Mouse (Mus musculus) heart, embryonic 12.5 days (tissue): ENCODE results near the gene Dvl2. TPM values are rescaled to one million over a fixed set of nuclear protein-coding genes. Genes with fewer than 3 reads are reported as not detected.
"Not testable (repeated sequence)": the region's sequence is repeated elsewhere in the genome, so short reads cannot be mapped to it uniquely, and the experiment has no call there.

Source experiments
- ATAC-seq: fragments of 200-750 bp; cut with Nextera tagmentation; 2 replicates; pipeline ENCODE4 v1.8.0; 2017; ENCODE audit warnings: moderate TSS enrichment, moderate library complexity; ENCODE audit not compliant: insufficient number of reproducible peaks, low FRiP score
- H3K27ac ChIP-seq: fragments of 300-500 bp; sonication (generic); 2 replicates; pipeline ENCODE4 v1.5.1; 2016; ENCODE audit warnings: mild to moderate bottlenecking, moderate library complexity; ENCODE audit not compliant: poor library complexity, severe bottlenecking
- H3K27me3 ChIP-seq: fragments of 300-500 bp; sonication (generic); replicated peaks from 2 replicates; pipeline ENCODE4 v1.6.1; 2016; ENCODE audit warnings: mild to moderate bottlenecking, moderate library complexity
- H3K36me3 ChIP-seq: fragments of 300-500 bp; sonication (generic); 2 replicates; pipeline ENCODE4 v1.6.1; 2016; ENCODE audit warnings: mild to moderate bottlenecking, moderate library complexity
- H3K4me1 ChIP-seq: fragments of 300-500 bp; sonication (generic); replicated peaks from 2 replicates; pipeline ENCODE4 v1.6.1; 2016; ENCODE audit warnings: mild to moderate bottlenecking
- H3K4me2 ChIP-seq: fragments of 300-500 bp; sonication (generic); 2 replicates; pipeline ENCODE4 v1.6.1; 2016; ENCODE audit warnings: mild to moderate bottlenecking, moderate library complexity
- H3K4me3 ChIP-seq: fragments of 300-500 bp; sonication (generic); 2 replicates; pipeline ENCODE4 v1.5.1; 2016; ENCODE audit warnings: mild to moderate bottlenecking
- H3K9ac ChIP-seq: fragments of 300-500 bp; sonication (generic); 2 replicates; pipeline ENCODE4 v1.6.1; 2016; ENCODE audit warnings: mild to moderate bottlenecking, moderate library complexity
- H3K9me3 ChIP-seq: fragments of 300-500 bp; sonication (generic); replicated peaks from 2 replicates; pipeline ENCODE4 v1.6.1; 2016; ENCODE audit warnings: mild to moderate bottlenecking, moderate library complexity
- WGBS: fragments of 180-500 bp; shearing (Covaris S2); methylation state at CpG from one replicate; pipeline ENCODE4 v1.1.7; 2016; 5-methylcytosine and 5-hydroxymethylcytosine counted together
- polyA plus RNA-seq: library from polyadenylated mRNA; unstranded; fragments of >200 nt; fragmentation: Nextera tagmentation; extraction: Ambion mirVana; gene quantifications from 2 replicates; pipeline ENCODE4 v1.2.1, GENCODE M21; 2016

Dvl2 gene
- polyA plus RNA-seq, 1 experiment from 2014 or later: 25.8 TPM

GRCm38 (mm10) chr11:70012931-70013330 is 12.5 kb downstream of the Dvl2 start:
- H3K27me3 ChIP-seq: no peaks in the 10 kb centered on the region
- 86% methylated on average over 9 of the region's 9 CpGs for WGBS
- peaks cover 60% of the 10 kb centered on the region for H3K36me3 ChIP-seq
- no peak overlapping the region for H3K9ac ChIP-seq
- ATAC-seq: no peak
- H3K9me3 ChIP-seq: no peaks in the 10 kb centered on the region
- no peak overlapping the region for H3K4me3 ChIP-seq
- no peak overlapping the region for H3K27ac ChIP-seq
- H3K4me1 ChIP-seq: peaks cover 21% of the 10 kb centered on the region
- H3K4me2 ChIP-seq: no peak overlapping the region

DNA sequence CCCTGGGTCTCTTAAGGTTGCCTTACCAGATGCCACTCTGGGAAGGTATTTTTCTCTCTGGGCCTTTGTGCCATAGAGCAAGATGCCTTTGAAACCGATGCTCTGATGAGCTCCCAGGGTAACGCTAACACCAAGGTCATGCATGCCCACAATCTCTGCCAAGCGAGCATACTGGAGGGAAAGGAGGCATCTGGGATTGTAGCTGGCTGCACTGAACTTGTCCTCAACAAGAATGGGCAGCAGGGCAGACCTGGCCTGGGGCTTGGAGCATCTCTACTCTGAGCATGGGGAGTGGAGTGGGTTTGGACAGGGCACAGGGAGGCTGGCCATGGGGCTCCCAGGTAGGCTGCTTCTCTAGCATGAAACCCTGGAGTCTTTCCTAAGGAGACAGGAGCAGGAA is 13.0 kb downstream of the Dvl2 start:
- 80% methylated on average over 3 of the region's 3 CpGs for WGBS
- peaks cover 24% of the 10 kb centered on the region for H3K4me1 ChIP-seq
- no peak overlapping the region for H3K9ac ChIP-seq
- ATAC-seq: no peak
- H3K4me3 ChIP-seq: no peak overlapping the region
- no peak overlapping the region for H3K4me2 ChIP-seq
- peaks cover 55% of the 10 kb centered on the region for H3K36me3 ChIP-seq
- H3K27ac ChIP-seq: no peak overlapping the region
- H3K9me3 ChIP-seq: no peaks in the 10 kb centered on the region
- H3K27me3 ChIP-seq: no peaks in the 10 kb centered on the region

DNA sequence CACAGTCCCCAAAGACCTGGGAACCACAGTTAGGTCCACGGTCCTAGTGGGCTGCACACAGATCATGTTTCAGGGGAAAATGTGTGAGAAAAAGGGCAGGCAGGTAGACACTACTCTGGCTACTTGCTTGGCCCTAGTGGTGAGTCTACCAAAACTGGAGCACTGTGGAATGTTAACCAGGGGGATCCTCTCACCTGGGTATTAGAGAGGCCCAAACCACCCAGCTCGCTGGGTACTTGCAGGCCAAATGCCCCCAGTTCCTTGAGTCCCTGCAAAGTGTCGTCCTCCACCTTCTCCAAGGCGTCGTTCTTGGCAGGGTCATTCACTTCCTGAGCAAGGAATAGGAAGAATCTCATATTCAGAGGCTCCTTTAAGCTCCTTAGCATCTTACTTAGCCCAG is 13.7 kb downstream of the Dvl2 start:
- Histone ChIP-seq H3K27me3 (no peaks in the 10 kb centered on the region), H3K36me3 (peaks cover 49% of the 10 kb centered on the region), H3K4me1 (peaks cover 30% of the 10 kb centered on the region), H3K4me3 (no peak overlapping the region), H3K4me2 (peak overlapping the region; percentile 85), H3K9me3 (no peaks in the 10 kb centered on the region), H3K9ac (peak overlapping the region; percentile 86), H3K27ac (no peak overlapping the region)
- no peak for ATAC-seq
- 59% methylated on average over 5 of the region's 5 CpGs for WGBS

GRCm38 (mm10) chr11:70014880-70015558 is 14.6 kb downstream of the Dvl2 start, which contains the start of gene Acadvl:
TSS of gene Acadvl (minus strand) at chr11:70015411.
- Histone ChIP-seq H3K36me3 (peaks cover 39% of the 10 kb centered on the region), H3K4me2 (peak within 1 kb of the TSS; percentile 85), H3K27ac (peak within 1 kb of the TSS; percentile 85), H3K4me3 (peak within 1 kb of the TSS; percentile 68), H3K4me1 (peaks cover 39% of the 10 kb centered on the region), H3K9me3 (no peaks in the 10 kb centered on the region), H3K9ac (peak within 1 kb of the TSS; percentile 86), H3K27me3 (no peaks in the 10 kb centered on the region)
- under 1% methylated on average over 35 of the region's 35 CpGs for WGBS
- ATAC-seq: peak; percentile 87

GRCm38 (mm10) chr11:70015677-70016076 is 15.3 kb downstream of the Dvl2 start:
- no peak overlapping the region for H3K9ac ChIP-seq
- peaks cover 46% of the 10 kb centered on the region for H3K4me1 ChIP-seq
- H3K36me3 ChIP-seq: peaks cover 33% of the 10 kb centered on the region
- WGBS: 60% methylated on average over 6 of the region's 6 CpGs
- H3K4me3 ChIP-seq: peak overlapping the region; percentile 68
- H3K27me3 ChIP-seq: no peaks in the 10 kb centered on the region
- H3K4me2 ChIP-seq: no peak overlapping the region
- ATAC-seq: no peak
- no peak overlapping the region for H3K27ac ChIP-seq
- H3K9me3 ChIP-seq: no peaks in the 10 kb centered on the region

DNA sequence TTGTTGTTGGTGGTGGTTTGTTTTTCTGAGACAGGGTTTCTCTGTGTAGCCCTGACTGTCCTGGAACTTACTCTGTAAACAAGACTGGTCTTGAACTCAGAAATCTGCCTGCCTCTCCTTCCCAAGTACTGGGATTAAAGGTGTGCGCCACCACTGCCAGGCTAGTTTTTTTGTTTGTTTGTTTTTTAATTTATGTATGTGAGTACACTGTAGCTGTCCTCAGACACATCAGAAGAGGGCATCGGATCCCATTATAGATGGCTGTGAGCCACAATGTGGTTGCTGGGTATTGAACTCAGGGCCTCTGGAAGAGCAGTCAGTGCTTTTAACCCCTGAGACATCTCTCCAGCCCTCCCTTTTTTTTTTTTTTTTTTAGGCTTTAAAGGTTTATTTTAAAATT is 15.8 kb downstream of the Dvl2 start:
- Histone ChIP-seq H3K36me3 (peaks cover 28% of the 10 kb centered on the region), H3K4me1 (peaks cover 51% of the 10 kb centered on the region)
- not testable (repeated sequence) for H3K27ac ChIP-seq, H3K9me3 ChIP-seq, H3K9ac ChIP-seq, H3K4me3 ChIP-seq, H3K4me2 ChIP-seq, ATAC-seq, H3K27me3 ChIP-seq
- WGBS: 76% methylated on average over 2 of the region's 2 CpGs

- Histone ChIP-seq H3K4me2 (peak within 1 kb of the TSS; percentile 85), H3K27me3 (no peaks in the 10 kb centered on the region), H3K36me3 (peaks cover 23% of the 10 kb centered on the region), H3K9me3 (no peaks in the 10 kb centered on the region), H3K9ac (peak within 1 kb of the TSS; percentile 80; the same call in 1 of the 2 replicates), H3K4me3 (0 out of 2 replicates have a peak within 1 kb of the TSS, but pooled peaks have one; percentile 57), H3K4me1 (peaks cover 56% of the 10 kb centered on the region), H3K27ac (0 out of 2 replicates have a peak within 1 kb of the TSS, but pooled peaks have one; percentile 61)
- 65% methylated on average over 3 of the region's 3 CpGs for WGBS
- ATAC-seq: no peak
These were observed 16.3 kb downstream of the Dvl2 start, which contains the start of gene Dlg4 for GRCm38 (mm10) chr11:70016669-70017068. TSS of gene Dlg4 (plus strand) at chr11:70016942.

DNA sequence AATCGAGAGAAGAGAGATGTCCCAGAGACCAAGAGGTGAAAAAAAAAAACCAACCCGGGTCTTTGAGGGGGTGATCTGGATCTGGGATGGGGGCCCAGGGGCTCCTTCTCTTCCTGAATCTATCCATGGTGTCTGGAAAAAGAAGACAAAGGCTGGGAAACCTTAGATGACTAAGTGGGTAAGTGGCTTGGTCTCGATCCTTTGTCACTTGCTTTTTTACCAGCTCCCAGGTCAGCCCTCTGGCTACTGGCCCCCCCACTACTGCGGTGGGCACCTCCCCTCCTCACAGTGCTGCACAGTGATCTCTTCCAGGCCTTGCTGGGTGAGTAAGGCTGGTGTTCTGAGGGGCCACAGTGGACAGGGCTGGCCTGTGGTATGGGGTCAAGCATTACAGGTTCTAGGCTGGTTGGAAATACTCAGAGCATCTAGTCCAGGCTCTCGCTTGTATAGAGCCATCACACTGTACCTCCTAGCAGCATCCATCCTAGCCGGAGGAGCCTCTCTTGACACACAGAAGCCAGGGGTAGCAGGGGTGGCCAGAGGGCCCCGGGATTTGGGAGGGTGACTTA is 16.9 kb downstream of the Dvl2 start:
- Histone ChIP-seq H3K27ac (no peak overlapping the region), H3K4me2 (peak overlapping the region; percentile 85), H3K4me3 (no peak overlapping the region), H3K4me1 (peaks cover 57% of the 10 kb centered on the region), H3K9ac (0 out of 2 replicates have a peak overlapping the region, but pooled peaks have one; percentile 41), H3K27me3 (no peaks in the 10 kb centered on the region), H3K9me3 (no peaks in the 10 kb centered on the region), H3K36me3 (peaks cover 17% of the 10 kb centered on the region)
- ATAC-seq: no peak
- WGBS: 40% methylated on average over 7 of the region's 7 CpGs

- H3K4me3 ChIP-seq: peak overlapping the region; percentile 57
- H3K4me2 ChIP-seq: peak overlapping the region; percentile 85
- no peak for ATAC-seq
- peaks cover 6% of the 10 kb centered on the region for H3K36me3 ChIP-seq
- H3K27me3 ChIP-seq: no peaks in the 10 kb centered on the region
- peak overlapping the region; percentile 80 for H3K9ac ChIP-seq
- 2% methylated on average over 25 of the region's 25 CpGs for WGBS
- peak overlapping the region; percentile 61 for H3K27ac ChIP-seq
- no peaks in the 10 kb centered on the region for H3K9me3 ChIP-seq
- peaks cover 61% of the 10 kb centered on the region for H3K4me1 ChIP-seq
These were observed 18.0 kb downstream of the Dvl2 start for GRCm38 (mm10) chr11:70018131-70018990.

DNA sequence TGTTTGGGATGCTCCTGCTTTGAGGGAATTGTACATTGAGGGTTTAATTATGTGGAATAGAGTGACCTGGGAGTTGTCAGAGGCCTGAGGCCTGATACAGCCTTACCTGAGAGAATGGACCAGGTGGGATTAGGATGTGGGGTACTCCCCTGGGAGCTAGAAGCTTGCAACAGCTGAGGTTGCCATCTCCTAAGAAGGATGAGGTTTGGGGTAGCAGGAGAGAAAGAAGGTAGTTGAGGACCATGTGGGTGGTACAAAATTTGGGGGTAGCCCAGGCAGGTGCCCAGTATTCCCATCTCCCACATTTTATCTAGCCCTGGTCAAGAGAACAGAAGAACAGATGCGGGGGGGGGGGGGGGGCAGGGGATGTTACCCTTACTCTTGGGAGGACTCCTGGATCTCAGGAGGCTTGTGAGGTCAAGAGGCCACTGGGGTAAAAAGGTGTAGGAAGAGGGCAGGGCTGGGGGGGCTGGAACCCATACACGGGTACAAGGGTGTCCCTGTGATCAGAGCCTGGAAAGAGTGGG is 19.2 kb downstream of the Dvl2 start:
- no peak for ATAC-seq
- H3K9ac ChIP-seq: peak overlapping the region; percentile 34
- peak overlapping the region; percentile 66 for H3K27ac ChIP-seq
- peak overlapping the region; percentile 57 for H3K4me3 ChIP-seq
- peak overlapping the region; percentile 85 for H3K4me2 ChIP-seq
- no peaks in the 10 kb centered on the region for H3K36me3 ChIP-seq
- WGBS: 0% methylated on average over 2 of the region's 2 CpGs
- H3K27me3 ChIP-seq: no peaks in the 10 kb centered on the region
- peaks cover 66% of the 10 kb centered on the region for H3K4me1 ChIP-seq
- H3K9me3 ChIP-seq: no peaks in the 10 kb centered on the region
